Mouse (Mus musculus) lung, adult 18-20 months (tissue): ENCODE data around the gene Ppp1r1a.

Source experiments
- DNase-seq, 2 experiments: peaks; one replicate each; pipeline ENCODE4 v3.0.0; 2022; ENCODE audit warnings: mixed read lengths in 2 of 2

The Ppp1r1a gene

DNA sequence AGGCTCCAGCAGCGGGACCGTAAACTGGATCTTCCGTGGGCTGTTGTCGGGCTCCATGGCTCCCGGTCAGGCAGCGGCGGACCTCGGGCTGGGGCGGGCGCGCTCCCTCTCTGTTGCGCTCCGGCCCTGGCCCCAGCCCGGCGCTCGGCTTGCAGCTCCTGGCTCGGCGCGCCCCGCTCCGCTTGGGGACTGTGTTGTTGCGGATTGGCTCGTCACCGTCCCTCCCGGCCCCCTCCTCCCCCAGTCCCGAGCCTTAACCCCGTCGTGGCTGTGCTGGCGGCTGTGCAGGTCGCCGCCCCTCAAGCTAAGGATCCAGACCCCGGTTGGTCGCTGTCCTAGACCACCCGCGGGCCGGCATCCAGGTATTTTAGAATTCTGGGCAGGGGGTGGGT is at the start of gene Ppp1r1a:
Gene Ppp1r1a, minus strand, starts transcription at position 182 of the 392 bp plus-strand sequence.
- DNase-seq, result no peak

DNA sequence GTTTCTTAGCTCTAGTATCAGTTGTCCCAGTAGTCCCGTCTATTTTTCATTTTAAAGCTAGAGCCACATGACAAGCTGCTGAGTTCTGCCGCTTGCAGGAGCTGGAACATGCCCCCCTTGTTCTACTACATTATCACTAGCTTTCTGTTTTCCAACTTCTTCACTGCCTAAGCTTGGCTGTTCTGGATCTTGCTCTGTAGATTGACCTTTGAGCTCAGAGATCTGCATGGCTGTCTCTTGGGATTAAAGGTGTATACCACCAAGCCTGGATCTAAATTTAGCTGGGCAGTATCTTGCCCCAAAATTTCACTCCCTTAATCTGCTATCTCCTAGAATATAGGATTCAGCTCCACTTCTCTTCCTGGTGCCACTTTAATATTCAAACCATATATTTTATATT is 48.1 kb upstream of the Ppp1r1a start:
- no peak for DNase-seq

DNA sequence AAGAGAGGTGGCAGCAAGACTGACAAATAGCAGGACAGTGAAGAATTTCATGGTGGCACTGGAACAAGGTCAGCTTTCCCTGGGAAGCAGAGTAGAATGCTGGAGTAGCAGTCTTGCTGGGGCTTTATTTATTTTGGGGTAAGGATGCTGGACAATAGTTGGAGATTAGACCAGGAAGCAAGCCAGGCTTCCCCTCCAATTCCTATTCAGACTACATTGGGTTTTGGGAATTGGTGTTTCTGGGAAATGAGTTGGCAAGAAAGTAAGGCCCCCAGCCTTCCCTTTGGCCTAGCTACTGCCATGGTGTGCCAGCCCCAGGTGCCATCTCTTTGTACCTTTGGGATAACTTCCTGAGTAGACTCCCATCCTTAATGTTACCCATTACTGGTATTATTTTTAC is 27.2 kb upstream of the Ppp1r1a start, which contains the start of gene Glycam1:
Gene Glycam1, minus strand, starts transcription at position 101 of the 400 bp plus-strand sequence.
- DNase-seq, result no peak

DNA sequence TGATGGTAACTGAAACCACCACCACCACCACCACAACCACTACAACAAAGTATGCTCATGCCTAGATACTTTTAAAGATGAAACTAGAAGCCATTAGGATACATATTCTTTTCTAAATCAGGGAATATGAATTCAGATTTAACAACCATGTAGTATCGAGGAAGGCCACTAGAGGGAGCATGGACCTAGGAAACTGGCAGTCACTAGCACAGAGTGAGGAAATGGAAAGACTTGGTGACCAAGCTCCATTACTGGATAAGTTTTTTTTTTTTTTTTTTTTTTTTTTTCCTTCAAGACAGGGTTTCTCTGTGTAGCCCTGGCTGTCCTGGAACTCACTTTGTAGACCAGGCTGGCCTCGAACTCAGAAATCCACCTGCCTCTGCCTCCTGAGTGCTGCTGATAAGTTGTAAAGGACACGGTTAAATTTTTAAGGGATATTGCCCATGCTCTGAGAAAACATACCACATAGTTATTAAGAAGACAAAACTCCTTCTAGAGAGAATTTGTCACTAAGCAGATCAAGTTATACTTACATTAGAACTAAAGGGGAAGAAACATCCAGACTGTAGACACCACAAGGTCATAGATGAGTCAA is 14.4 kb upstream of the Ppp1r1a start:
- peak in 1 of 2 experiments; percentile 25 for DNase-seq

DNA sequence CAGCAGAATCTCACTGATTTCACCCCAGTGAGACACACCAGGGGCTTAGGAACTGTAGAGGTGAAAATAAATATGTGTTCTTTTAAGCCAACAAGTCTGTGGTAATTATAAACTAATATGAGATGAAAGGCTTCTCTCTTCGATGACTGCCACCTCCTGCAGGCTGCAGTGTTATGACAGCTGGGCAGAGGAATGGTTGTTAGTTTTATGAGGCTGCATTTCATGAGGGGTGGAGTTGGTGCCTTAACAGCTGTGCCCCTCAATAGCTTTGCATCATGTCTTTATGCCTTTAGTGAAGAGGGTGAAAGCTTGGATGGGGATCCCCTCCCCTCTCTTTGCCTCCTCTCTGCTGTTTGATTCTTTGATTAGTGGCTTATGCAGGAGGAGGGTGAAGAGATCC is 13.2 kb upstream of the Ppp1r1a start:
- DNase-seq, result no peak

DNA sequence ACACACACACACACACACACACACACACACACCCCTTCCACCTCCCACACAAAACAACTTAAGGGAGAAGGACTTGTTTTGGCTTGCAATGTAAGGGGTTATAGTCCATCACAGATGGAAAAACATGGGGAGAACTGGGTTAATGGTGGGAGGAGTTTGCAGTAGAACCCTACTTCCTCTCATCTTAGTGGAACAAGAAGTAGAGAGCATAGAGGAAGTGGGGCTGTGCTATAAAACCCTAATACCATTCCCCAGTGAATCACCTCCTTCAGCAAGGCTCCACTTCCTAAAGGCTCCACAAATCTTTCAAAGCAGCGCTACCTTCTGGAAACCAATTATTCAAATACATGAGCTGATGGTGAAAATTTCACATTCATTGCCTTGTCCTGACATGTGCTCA is 11.7 kb upstream of the Ppp1r1a start:
- DNase-seq, result no peak

DNA sequence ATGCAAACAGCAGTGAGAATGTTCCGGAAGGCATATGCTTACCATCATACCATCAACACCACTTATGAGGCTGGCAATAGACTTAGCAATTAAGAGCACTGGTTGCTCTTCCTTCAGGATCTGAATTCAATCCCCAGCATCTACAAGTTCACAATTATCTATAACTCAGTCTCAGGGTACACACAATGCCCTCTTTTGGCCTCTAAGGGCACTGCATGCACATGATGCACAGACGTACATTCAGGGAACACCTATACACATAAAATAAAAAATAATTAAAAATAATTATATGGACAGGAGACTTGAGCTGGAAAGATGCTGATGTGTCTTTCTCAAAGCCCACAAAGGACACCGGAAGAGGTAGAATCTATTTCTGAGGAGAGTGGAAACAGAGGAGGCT is 10.2 kb upstream of the Ppp1r1a start:
- DNase-seq, result no peak

DNA sequence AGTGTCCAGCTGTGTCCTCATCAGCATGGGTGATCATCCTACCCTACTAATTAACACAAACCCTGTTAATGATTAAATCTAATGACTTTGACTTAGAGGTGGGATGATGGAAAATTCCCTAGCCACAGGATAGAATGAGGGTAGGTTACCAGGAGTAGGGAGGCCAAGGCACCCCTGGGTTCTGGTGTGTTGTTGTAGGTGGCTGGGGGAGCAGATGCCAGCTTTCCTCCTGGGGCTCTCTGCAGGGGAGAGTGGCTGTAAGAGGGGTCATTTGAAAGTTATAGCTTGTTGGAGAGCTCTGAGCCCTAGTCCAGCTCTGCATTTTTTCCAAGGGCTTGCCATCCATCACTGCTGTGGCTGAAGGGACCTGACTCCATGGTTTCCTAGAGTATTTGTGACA is 4.7 kb upstream of the Ppp1r1a start:
- no peak for DNase-seq

DNA sequence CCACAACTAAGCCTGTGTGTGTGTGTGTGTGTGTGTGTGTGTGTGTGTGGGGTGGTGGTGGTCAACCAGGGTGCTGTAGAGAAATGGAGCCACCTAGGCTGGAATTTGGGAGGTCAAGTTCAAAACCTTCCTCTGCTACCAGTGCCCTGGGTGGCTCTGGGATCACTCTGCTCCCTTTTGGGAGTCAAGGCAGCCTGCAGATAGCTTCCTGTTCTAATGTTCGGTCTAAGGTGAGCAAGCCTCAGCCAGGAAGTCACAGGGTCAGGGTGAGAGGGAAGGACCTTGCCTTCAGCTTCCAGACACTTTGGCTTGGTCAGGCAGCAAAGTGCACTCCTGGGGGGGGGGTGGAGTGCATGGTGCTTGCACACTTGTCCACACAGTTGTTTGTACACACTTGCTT is 2.8 kb upstream of the Ppp1r1a start:
- no peak for DNase-seq

DNA sequence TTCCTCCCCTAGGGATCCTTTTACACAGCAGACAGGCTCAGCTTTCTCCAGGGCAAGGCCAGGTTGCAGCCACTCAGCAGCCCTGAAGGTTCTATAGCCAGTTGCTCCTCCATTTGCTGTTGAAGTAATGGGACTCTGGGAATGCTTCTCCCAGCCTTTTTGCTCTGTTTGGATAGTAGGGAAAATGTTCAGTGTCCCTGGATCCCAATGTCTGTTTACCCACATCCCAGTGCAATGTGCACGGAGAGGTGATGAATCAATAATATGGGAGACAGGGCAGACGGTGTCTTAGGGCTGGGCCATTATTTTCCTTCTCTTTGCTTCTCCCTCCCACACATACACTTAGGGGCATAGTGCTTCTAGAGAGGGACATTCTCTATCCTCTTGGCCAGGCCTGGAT is 1.5 kb upstream of the Ppp1r1a start:
- no peak for DNase-seq

DNA sequence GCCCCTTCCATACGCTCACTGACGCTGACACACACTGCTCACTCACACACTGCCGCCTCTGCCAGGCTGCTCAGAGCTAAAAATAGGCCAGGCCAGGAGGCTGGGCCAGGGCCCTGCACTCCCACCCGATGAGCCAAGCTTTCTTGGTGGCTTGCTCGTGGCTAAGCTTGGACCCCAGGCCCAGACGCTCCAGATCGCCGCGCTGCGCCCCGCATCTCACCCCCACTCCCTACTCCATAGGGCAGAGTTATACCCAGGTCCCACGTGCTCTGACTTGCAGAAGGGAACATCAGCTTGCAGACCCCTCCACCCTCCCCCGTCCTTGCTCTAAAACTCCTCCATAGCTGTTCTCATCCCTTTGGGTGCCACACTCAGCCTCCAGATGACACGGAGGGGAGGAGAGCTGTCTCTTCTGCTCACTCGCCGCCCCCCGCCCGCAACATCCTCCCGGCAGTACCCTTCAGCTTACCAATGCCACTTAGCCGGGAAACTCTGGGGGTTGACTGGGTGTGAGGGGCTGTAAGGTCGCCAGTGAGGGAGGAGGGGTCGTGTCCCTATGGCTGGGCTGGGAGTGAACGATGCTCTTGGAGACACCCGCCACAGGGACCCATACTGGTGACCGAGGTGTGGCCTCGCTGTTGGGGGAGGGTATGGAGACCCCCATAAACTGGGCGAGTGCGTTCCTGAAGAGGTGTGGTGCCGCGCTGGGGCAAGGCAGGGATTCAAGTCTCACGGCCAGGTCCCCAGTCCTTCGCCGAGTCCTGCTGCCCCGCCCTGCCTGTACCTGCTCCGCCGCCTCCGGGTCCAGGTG is 587 bp downstream of the Ppp1r1a start:
- DNase-seq, result no peak

DNA sequence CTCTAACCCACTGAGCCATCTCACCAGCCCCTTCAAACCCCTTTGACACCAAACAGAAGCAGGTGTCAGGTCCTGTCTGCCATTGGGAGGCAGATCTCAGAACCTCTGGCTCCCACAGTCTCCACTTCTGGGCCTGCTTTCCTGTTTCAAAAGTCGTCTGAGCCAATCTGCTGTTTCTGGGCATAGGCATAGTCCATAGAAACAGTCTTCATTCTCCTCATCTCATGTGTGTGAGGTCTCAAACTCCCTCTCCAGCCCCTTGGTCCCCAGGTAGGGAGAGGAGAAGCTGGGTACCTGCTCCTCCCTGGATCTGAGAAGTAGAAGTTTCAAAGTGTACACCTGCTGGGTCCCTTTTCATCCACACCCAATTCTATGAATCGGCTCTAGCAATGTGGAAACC is 1.3 kb downstream of the Ppp1r1a start:
- DNase-seq, result no peak

DNA sequence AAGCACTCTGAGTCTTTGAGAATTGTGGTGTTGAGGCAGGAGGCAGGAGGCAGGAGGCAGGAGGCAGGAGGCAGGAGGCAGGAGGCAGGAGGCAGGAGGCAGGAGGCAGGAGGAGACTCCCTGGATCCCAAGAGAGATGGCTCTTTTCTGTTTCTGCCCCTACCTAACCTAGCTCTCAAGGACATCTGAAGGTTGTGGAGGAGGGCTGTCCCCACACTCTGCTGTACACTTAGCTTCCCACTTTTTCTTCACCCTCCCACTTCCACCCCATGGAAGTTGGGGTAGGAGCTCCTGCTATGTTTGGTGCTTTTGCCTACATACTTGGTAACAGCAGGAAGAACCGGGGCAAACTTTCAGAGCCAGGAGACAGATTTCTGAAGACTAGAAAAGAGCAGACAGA is 2.0 kb downstream of the Ppp1r1a start:
- no peak for DNase-seq

DNA sequence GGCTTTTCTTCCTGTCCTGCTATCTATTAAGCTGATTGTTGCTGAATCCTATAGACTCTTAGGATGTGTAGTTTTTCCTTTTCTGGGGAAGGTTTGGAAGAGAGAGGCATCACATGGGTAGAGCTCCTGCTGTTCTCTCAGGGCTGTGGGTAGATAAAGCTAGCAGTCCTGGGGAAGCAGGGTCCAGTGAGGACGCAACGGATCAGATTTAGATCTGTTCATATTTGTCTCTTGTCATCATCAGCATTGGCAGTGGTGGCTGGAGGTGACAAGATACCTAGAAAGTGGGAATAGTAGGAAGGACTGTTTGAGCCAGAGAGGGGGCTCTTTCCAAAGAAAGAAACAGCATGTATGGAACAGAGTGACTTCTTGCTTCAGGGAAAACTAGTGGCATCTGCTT is 2.8 kb downstream of the Ppp1r1a start:
- no peak for DNase-seq

DNA sequence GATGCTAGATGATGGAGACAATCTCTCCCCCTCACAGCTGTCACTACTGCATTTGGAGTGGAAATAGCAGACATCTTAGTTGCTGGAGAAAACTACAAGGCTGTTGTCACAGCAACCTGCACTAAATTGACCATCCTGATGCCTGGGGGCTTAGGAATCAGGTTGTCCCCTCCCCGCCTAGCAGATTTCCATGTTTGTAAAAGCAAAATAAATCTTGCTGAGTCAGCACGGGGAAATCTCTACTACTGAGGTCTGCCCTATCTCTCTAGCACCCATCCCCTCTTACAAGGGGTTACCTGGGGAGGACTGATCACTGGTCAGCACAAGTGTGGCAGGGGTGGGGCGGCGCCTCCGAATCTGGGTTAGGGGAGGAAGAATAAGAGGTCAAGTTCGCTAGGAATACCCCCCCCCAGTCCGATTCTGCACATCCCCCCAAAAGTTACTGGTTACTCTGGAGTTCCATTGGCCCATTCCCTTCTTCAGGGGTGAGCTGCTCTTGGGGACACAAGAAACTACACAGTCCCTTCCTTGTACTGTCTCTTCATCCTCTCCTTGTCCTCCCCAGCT is 3.7 kb downstream of the Ppp1r1a start:
- no peak for DNase-seq

DNA sequence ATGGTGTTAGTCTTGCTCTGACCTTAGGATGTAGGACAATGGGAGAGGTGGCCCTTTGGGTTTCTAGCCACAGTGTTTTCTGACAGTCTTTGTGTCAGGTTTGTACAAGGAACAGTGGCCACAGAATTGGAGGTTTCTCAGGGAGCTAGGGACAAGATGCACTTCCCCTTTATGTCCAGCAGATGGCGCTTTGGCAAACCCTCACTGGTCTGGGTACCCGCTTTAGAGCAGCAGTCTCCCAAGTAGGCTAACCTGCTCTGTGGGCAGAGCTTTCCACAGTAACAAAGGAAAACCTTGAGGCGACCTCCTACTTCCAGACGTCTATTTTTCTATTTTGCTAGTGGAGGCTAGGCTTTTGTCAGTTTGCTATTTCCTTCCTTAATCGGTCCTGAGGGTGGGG is 7.4 kb downstream of the Ppp1r1a start:
- DNase-seq, result peak; percentile 23 to 35

DNA sequence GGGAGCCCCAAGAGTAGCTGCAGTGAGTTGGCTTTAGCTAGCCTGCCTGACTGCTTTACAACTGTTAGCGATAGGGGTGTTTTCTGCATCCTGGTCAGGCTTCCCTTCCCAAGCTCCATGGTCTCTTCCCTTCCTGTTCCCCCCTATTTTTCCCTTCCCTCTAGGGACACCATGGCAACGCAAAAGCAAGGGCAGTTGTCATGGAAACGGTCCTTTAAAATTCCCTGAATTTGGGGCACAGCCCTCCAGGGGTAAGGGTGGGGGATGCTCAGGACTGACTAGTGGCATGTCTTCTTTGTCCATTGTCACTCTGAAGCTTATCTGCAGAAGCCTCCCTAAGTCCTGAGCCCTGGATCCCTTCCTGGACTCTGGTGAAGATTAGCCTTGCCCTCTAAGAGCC is 14.6 kb downstream of the Ppp1r1a start:
- no peak for DNase-seq

DNA sequence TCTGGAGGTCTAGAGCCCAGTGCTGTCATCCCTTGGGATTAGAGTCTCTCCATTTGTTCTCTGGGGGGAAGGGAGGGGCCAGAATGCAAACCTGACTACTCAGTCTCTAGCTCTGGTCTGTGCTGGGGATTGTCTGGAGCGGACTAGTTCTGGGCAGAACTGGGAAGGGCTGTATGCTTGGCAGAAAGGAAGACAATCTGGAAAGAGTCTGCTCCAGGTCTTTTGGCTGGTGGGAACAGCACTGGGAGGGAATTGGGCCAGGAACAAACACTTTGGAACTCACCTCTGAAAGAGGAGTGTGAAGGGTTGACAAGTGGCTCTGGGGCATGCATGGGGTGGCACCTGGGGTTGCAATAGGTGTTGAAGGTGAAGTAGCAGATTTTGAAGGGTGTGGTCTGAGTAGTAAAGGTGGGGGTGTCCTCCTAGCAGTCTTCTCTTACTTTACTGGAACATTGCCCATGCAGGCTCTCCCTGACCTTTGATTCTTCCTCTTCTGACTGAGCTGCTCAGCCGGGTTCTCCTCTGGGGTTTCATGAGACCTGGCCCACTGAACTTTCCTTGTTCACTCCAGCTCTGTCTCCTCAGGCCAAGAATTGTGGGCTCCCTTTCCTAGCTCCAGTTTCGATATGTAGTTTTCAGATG is 15.2 kb downstream of the Ppp1r1a start:
- DNase-seq, result peak; percentile 30 to 48

DNA sequence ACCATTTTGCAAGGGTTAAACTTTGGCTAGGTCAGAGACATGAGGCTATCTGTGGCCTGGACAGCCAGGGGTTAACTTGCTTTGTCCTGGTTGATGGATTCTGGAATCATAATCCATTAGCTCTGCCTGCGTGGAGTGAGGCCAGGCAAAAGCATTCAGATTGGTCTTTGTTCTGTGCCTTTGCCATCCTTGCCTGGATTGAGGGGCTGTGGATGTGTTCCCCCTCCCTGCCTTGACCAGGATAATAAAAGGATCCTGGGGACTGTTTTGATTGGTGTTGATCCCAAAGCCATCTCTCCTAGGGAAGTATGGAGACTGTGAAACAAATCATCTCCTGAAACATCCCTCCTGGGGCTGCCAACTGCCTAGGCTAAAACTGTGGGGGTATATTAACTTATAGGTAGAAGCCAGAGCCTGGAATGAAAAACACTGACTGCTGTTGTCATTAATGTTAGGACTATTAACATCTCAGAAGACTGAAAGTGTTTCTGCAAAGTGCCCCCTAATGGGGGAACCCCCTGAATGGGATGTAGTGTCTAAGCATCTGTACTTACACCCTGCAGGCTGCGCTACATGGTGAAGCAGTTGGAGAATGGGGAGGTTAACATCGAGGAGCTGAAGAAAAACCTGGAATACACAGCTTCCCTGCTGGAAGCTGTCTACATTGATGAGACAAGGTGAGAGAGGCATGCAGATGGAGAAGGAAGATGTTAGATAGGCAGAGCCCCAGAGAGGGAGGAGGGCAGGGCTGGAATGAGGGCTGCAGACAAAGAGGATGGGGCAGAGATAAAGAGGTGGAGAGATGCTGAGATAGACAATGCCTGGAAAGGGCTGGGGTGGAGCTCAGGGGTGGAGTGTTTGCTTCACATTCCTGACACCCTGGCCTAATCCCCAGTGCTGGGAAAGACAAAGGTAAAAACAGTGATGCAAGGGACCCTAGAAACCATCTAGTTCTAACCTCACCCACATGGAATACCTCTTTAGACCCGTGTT is 18.1 kb downstream of the Ppp1r1a start:
- DNase-seq, result no peak

DNA sequence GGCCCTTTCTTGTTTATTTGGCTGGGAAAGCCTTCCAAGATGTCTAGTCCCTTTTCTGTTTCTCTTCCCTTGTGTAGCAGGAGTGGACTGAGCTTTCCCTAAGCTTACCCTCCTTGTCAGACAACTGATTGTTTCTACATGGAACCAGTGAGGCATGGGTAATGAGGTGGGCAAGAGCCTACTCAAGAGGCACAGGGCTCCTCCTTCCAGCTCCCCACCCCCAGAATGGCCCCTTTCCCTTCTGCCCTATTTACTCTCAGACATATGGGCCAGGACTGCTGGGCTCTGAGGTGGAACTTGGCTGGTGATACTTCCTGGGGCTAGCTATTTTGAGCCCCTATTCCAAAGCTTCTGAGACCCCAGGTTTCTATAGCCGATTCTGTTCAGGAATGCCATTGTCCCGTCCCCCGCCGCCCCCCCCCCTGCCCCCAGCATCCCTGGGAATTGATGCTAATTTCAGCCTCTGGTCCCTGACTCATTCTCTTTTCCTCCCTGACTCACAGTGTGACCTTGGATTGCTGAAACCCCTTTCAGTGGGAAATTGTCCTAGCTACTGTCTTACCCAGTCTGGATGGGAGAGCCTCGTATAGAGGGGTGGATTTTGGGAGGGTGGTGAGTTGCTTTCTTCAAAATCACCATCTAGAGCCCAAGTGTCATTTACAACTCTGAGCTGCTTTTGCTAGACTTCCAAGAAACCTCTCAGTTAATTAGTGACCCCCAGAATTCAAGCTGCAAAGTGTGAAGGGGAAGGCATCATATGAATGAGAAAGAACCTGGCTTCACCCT is 19.0 kb downstream of the Ppp1r1a start:
- DNase-seq, result no peak

DNA sequence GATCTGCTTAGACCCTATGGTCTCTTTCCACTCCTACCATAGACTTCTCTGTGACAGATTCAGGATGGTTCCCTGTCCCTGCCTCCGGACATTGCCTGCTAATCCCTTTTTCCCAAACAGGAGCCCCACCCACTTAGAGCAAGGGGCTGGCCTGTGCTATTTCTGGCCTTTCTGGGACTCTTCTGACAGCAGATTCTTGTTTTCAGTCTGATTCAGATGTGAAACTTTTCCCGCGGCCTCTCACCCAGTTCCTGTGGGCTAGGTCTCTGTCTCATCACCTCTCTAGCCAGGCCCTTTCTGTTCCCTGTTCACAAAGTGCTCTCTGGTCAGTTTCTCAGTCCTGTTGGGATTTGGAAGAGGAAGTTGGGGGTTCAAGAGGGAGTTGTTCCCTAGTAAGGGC is 22.9 kb downstream of the Ppp1r1a start:
- DNase-seq, result peak; percentile 9 to 15

DNA sequence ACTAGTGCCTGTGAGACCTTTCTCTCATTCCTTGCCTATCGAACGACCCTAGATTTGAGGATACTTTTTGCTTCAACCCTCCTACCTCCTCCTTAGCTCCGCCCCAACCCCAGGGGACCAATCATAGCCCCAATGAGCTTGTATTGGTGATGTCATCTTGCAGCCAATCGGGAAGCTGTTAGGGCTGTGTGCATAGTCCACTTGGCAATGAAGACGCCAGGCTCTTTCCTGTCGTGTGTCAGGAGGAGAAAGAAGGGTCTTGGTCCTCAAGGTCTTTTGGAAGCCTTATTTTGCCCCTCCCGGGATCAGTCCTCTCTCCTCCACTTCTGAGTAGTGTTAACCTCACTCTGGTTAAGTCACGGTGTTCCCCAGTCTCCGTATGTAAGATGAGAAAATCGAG is 23.7 kb downstream of the Ppp1r1a start:
- peak; percentile 78 to 83 for DNase-seq
